Mouse (Mus musculus): ENCODE measurements around the gene Cap1. TPM values are rescaled to one million over a fixed set of nuclear protein-coding genes. Genes with fewer than 3 reads are reported as not detected.

The Cap1 gene
- polyA plus RNA-seq, 1 experiment from 2014 or later, result 47.2 TPM

DNA sequence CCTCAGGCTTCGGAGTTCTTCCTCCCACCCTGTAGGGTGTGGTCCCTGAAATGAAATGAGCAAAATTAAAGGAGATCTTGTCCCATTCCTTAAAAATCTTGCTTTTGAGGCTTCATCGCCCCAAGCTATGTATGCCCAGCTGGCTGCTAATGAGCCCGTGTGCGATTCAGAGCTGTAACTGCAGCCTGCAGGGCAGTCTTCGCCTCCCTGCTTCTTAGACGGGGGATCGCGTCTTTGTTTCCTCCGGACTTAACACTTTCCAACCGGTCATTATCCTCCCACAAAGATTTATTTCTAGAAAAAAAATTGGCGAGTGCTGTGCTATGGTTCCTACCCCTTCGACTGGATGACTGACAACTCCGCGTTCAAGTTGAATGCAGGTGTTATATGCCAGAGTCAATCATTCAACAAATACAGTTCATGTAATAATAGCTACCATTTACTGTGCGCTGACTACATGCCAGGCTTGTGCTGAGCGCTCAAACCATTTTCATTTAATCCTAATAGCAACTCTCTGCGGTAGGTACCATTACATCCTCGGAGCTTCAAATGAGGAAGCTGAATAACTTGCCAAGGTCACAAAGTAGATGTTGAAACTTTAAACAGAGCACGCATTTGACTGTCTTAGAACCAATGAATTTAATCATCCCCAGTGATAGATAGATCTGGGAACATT is 861 bp upstream of the Cap1 start:
- H3K4me3 ChIP-seq (ENCODE audit: control insufficient read depth in 1 of 2, insufficient read depth in 1 of 2, low read depth in 1 of 2, low read length in 2 of 2), result peak overlapping the region; percentile 82 to 91
- no peaks in the 10 kb centered on the region for H3K27me3 ChIP-seq (ENCODE audit: control insufficient read depth, insufficient read depth, low read length)
- ATAC-seq (ENCODE audit: insufficient number of reproducible peaks, insufficient read depth, low FRiP score, low read depth), result no peak
- 7% methylated on average over 19 of the region's 19 CpGs for WGBS
- no peaks in the 10 kb centered on the region; the same call in 1 of the 2 replicates for H3K36me3 ChIP-seq (ENCODE audit: control insufficient read depth, insufficient read depth, low read length)
- peak overlapping the region; percentile 99 to 100 for H3K27ac ChIP-seq (replicated peaks in 1 of 2; ENCODE audit: control insufficient read depth in 1 of 2, insufficient read depth in 1 of 2, low read depth in 2 of 2, low read length in 2 of 2)
- no peaks in the 10 kb centered on the region for H3K9me3 ChIP-seq (ENCODE audit: control insufficient read depth, low read length)
- peak overlapping the region; percentile 82 for H3K9ac ChIP-seq (ENCODE audit: low read length)
- H3K4me1 ChIP-seq (ENCODE audit: control insufficient read depth in 2 of 2, insufficient read depth in 2 of 2, low read length in 2 of 2), result peaks cover 11 to 44% of the 10 kb centered on the region in 2 experiments
- H3K4me2 ChIP-seq (ENCODE audit: low read length), result peak overlapping the region; percentile 92

DNA sequence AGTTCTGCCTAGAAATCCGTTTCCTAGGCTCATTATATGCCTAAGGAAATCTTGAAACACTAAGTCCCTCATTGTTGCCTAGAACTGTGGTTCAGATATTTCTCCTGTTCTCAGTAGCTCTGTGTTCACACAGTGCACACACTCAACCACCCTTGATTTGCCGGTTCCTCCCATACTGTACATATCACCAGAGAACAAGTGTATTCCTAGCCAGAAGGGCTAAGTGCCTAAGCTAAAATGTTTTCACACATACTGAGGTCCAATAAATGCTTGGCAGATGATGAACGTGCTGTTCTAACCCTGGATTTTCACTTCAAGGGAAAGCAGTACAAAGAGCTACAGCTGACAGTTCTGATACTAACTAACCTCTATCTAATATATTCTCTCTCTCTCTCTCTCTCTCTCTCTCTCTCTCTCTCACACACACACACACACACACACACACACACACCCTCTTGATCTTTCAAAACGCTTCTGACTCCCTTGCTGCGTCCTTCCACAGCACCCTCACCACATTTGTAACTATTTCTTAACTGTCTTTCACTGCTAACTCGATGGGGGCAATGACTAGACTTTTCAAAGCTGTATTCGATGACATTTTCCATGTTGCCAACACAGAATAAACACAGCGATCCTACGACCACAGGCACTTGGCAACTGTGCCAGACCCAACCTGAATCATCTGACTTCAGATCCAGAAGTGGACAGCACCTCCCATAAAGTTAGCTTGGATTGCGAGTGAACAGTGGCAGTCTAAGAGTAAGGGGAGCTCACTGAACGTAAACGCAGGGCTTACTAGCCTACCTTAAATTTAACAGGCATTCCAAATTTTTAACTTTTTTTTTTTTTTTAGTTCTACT is 1.1 kb downstream of the Cap1 start:
- WGBS, result 23% methylated on average over 12 of the region's 12 CpGs

DNA sequence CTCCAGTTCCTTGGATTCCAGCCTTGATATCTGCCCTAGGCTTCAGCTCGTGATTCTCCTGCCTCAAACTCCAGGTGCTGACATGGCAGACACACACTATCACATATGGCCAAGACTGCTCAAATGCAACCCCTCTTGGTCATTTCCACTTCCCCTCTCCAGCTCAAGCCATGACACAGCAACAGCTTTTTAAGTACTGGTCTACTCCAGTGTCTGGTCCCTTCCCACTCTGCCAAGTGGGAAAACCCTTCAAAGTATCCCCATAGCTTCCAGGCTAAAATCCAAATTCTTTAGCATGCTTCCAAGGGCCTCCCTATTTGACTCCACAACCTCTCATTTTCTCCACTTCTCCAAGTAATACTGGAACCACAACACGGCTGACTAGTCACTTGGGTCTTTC is 1.8 kb downstream of the Cap1 start:
- H3K4me2 ChIP-seq (ENCODE audit: low read length), result peak overlapping the region; percentile 73
- H3K9me3 ChIP-seq (ENCODE audit: control insufficient read depth, low read length), result no peaks in the 10 kb centered on the region
- H3K27ac ChIP-seq (replicated peaks in 1 of 2; ENCODE audit: control insufficient read depth in 1 of 2, insufficient read depth in 1 of 2, low read depth in 2 of 2, low read length in 2 of 2), result peak overlapping the region; percentile 6 to 99; a peak in 3 of 4 replicates
- H3K4me3 ChIP-seq (ENCODE audit: control insufficient read depth in 1 of 2, insufficient read depth in 1 of 2, low read depth in 1 of 2, low read length in 2 of 2), result peak overlapping the region in 1 of 2 experiments; percentile 91; a peak in 3 of 4 replicates
- peaks cover 9 to 42% of the 10 kb centered on the region in 2 experiments for H3K4me1 ChIP-seq (ENCODE audit: control insufficient read depth in 2 of 2, insufficient read depth in 2 of 2, low read length in 2 of 2)
- no peaks in the 10 kb centered on the region for H3K27me3 ChIP-seq (ENCODE audit: control insufficient read depth, insufficient read depth, low read length)
- no peaks in the 10 kb centered on the region; the same call in 1 of the 2 replicates for H3K36me3 ChIP-seq (ENCODE audit: control insufficient read depth, insufficient read depth, low read length)
- 34% methylated on average over 2 of the region's 2 CpGs for WGBS
- H3K9ac ChIP-seq (ENCODE audit: low read length), result peak overlapping the region; percentile 91
- ATAC-seq (ENCODE audit: insufficient number of reproducible peaks, insufficient read depth, low FRiP score, low read depth), result no peak

More for the DNA sequence above, 1.1 kb downstream of the Cap1 start:
- peaks cover 9 to 42% of the 10 kb centered on the region in 2 experiments for H3K4me1 ChIP-seq (ENCODE audit: control insufficient read depth in 2 of 2, insufficient read depth in 2 of 2, low read length in 2 of 2)
- H3K4me2 ChIP-seq (ENCODE audit: low read length), result peak overlapping the region; percentile 73
- no peaks in the 10 kb centered on the region; the same call in 1 of the 2 replicates for H3K36me3 ChIP-seq (ENCODE audit: control insufficient read depth, insufficient read depth, low read length)
- H3K27me3 ChIP-seq (ENCODE audit: control insufficient read depth, insufficient read depth, low read length), result no peaks in the 10 kb centered on the region
- no peaks in the 10 kb centered on the region for H3K9me3 ChIP-seq (ENCODE audit: control insufficient read depth, low read length)
- ATAC-seq (ENCODE audit: insufficient number of reproducible peaks, insufficient read depth, low FRiP score, low read depth), result no peak
- H3K9ac ChIP-seq (ENCODE audit: low read length), result peak overlapping the region; percentile 91
- peak overlapping the region; percentile 84 to 99; a peak in 3 of 4 replicates for H3K27ac ChIP-seq (replicated peaks in 1 of 2; ENCODE audit: control insufficient read depth in 1 of 2, insufficient read depth in 1 of 2, low read depth in 2 of 2, low read length in 2 of 2)
- peak overlapping the region; percentile 89 to 91 for H3K4me3 ChIP-seq (ENCODE audit: control insufficient read depth in 1 of 2, insufficient read depth in 1 of 2, low read depth in 1 of 2, low read length in 2 of 2)

DNA sequence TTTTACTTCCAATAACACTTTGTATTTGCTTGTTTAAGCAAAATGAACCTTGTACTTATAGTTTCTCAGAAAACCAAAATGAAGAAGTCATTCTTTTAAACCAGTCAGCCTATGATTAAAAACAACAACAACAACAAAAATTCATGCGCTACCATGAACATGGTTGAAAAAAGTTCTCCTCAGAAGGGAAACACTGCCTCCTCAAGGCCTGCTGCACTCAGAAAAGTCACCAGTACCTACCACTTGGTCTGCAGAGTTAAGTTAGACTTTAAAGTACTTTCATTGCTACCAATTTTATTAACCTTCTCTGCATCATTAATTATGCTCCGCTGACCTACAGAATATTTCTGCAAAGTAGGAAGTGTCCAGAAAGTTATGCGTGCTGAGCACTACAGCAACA is 2.6 kb downstream of the Cap1 start:
- Histone ChIP-seq H3K36me3 (ENCODE audit: control insufficient read depth, insufficient read depth, low read length) (peaks cover 3% of the 10 kb centered on the region; the same call in 1 of the 2 replicates), H3K27ac (replicated peaks in 1 of 2; ENCODE audit: control insufficient read depth in 1 of 2, insufficient read depth in 1 of 2, low read depth in 2 of 2, low read length in 2 of 2) (no peak overlapping the region), H3K4me3 (ENCODE audit: control insufficient read depth in 1 of 2, insufficient read depth in 1 of 2, low read depth in 1 of 2, low read length in 2 of 2) (no peak overlapping the region), H3K4me2 (ENCODE audit: low read length) (peak overlapping the region; percentile 73), H3K27me3 (ENCODE audit: control insufficient read depth, insufficient read depth, low read length) (no peaks in the 10 kb centered on the region), H3K9ac (ENCODE audit: low read length) (no peak overlapping the region), H3K9me3 (ENCODE audit: control insufficient read depth, low read length) (no peaks in the 10 kb centered on the region), H3K4me1 (ENCODE audit: control insufficient read depth in 2 of 2, insufficient read depth in 2 of 2, low read length in 2 of 2) (peaks cover 9 to 47% of the 10 kb centered on the region in 2 experiments)
- WGBS, result 91% methylated on average over 3 of the region's 3 CpGs
- no peak for ATAC-seq (ENCODE audit: insufficient number of reproducible peaks, insufficient read depth, low FRiP score, low read depth)

DNA sequence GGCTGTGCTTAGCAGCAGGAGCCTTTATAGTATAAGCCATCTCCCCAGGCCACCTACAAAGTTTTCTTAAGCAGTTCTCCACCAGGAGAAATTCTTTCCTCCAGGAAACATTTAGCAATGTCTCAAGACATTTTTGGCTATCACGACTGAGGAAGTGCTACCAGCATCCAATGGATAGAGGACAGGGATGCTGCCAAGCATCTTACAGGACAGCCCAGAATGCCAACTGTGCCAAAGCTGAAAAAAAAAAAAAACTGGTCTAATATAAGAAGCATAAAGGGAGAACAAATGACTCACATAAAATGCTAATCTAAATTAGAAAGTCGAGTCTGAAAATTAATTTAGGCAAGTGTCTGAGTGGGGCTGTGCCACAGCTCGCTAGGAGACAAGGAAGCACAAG is 3.3 kb downstream of the Cap1 start:
- no peak overlapping the region for H3K4me3 ChIP-seq (ENCODE audit: control insufficient read depth in 1 of 2, insufficient read depth in 1 of 2, low read depth in 1 of 2, low read length in 2 of 2)
- H3K9ac ChIP-seq (ENCODE audit: low read length), result no peak overlapping the region
- H3K36me3 ChIP-seq (ENCODE audit: control insufficient read depth, insufficient read depth, low read length), result peaks cover 3% of the 10 kb centered on the region; the same call in 1 of the 2 replicates
- peaks cover 9 to 51% of the 10 kb centered on the region in 2 experiments for H3K4me1 ChIP-seq (ENCODE audit: control insufficient read depth in 2 of 2, insufficient read depth in 2 of 2, low read length in 2 of 2)
- no peak for ATAC-seq (ENCODE audit: insufficient number of reproducible peaks, insufficient read depth, low FRiP score, low read depth)
- no peak overlapping the region for H3K4me2 ChIP-seq (ENCODE audit: low read length)
- H3K27me3 ChIP-seq (ENCODE audit: control insufficient read depth, insufficient read depth, low read length), result no peaks in the 10 kb centered on the region
- 76% methylated on average over 3 of the region's 3 CpGs for WGBS
- H3K9me3 ChIP-seq (ENCODE audit: control insufficient read depth, low read length), result no peaks in the 10 kb centered on the region
- H3K27ac ChIP-seq (replicated peaks in 1 of 2; ENCODE audit: control insufficient read depth in 1 of 2, insufficient read depth in 1 of 2, low read depth in 2 of 2, low read length in 2 of 2), result no peak overlapping the region

DNA sequence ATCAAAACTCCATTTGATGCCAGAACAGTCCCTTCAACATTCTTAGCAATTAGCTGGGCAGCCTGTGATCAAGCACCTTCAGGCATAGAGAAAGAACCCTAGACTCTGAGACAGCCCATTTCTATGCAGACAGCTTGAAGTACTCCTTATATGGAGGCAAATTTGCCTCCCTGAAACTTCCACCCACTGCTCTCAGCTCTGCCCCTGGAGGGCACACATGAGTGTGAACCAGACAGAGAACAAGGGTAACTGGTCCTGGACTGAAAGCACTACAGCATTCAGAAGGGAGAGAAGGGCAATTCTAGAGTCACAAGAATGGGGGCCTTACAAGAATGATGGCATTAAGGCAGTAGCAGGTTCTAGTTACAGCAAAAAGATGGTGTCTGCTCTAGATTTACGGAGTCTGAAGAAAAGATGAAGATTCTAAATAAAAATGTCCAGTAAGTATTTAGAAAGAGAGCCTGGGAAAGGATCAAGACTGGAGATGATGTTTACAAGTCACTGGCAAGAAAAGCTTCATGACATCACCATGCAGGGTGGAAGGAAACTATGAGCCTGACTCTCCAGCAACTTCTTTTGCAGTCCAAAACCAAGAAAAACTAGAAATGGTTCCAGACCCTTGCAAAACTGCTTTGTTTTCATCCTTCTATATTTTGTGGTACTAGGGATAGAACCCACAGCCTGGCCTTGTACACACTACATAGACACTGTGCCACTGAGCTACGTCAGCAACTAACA is 7.4 kb downstream of the Cap1 start:
- Histone ChIP-seq H3K27me3 (ENCODE audit: control insufficient read depth, insufficient read depth, low read length) (no peaks in the 10 kb centered on the region), H3K9ac (ENCODE audit: low read length) (no peak overlapping the region), H3K4me1 (ENCODE audit: control insufficient read depth in 2 of 2, insufficient read depth in 2 of 2, low read length in 2 of 2) (peaks cover 2 to 33% of the 10 kb centered on the region in 2 experiments; a peak in 3 of 4 replicates), H3K4me2 (ENCODE audit: low read length) (no peak overlapping the region), H3K36me3 (ENCODE audit: control insufficient read depth, insufficient read depth, low read length) (peaks cover 3% of the 10 kb centered on the region; the same call in 1 of the 2 replicates), H3K27ac (replicated peaks in 1 of 2; ENCODE audit: control insufficient read depth in 1 of 2, insufficient read depth in 1 of 2, low read depth in 2 of 2, low read length in 2 of 2) (no peak overlapping the region; a peak in 1 of 4 replicates), H3K9me3 (ENCODE audit: control insufficient read depth, low read length) (no peaks in the 10 kb centered on the region), H3K4me3 (ENCODE audit: control insufficient read depth in 1 of 2, insufficient read depth in 1 of 2, low read depth in 1 of 2, low read length in 2 of 2) (no peak overlapping the region)
- WGBS, result 94% methylated on average over 2 of the region's 2 CpGs
- no peak for ATAC-seq (ENCODE audit: insufficient number of reproducible peaks, insufficient read depth, low FRiP score, low read depth)

DNA sequence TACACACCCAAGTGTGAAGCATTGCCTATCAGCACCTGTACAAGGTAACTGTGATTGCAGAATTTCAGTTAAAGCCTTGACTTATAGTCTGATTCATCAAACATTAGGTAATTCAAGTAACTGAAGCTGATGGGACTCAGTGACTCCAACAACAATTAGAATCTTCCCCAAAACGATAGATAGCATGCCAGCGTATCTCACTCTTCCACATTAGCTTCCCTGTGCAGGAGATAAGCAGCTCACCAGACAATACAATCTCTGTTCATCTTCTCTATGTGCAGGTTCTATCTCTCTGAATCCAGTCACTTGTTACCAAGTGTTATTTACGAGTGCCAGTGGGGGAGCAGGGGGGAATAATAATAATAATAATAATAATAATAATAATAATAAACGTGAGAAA is 12.3 kb downstream of the Cap1 start:
- Histone ChIP-seq H3K4me3 (ENCODE audit: control insufficient read depth in 1 of 2, insufficient read depth in 1 of 2, low read depth in 1 of 2, low read length in 2 of 2) (no peak overlapping the region), H3K9me3 (ENCODE audit: control insufficient read depth, low read length) (no peaks in the 10 kb centered on the region), H3K27me3 (ENCODE audit: control insufficient read depth, insufficient read depth, low read length) (no peaks in the 10 kb centered on the region), H3K27ac (replicated peaks in 1 of 2; ENCODE audit: control insufficient read depth in 1 of 2, insufficient read depth in 1 of 2, low read depth in 2 of 2, low read length in 2 of 2) (no peak overlapping the region), H3K36me3 (ENCODE audit: control insufficient read depth, insufficient read depth, low read length) (peaks cover 39% of the 10 kb centered on the region), H3K4me1 (ENCODE audit: control insufficient read depth in 2 of 2, insufficient read depth in 2 of 2, low read length in 2 of 2) (peaks cover 0 to 13% of the 10 kb centered on the region in 2 experiments; a peak in 1 of 4 replicates), H3K4me2 (ENCODE audit: low read length) (no peak overlapping the region), H3K9ac (ENCODE audit: low read length) (no peak overlapping the region)
- ATAC-seq (ENCODE audit: insufficient number of reproducible peaks, insufficient read depth, low FRiP score, low read depth), result no peak
- 66% methylated on average over 4 of the region's 4 CpGs for whole genome bisulfite sequencing
